Mouse (Mus musculus): ENCODE data around the gene Pck2.
A peak's percentile ranks its signal among the peaks of the same experiment; 100 is the strongest.

Pck2 gene

GRCm38 (mm10) chr14:55527940-55528339 is 12.1 kb upstream of the Pck2 start:
- DNase-seq (ENCODE audit: low spot score in 2 of 2) = no peak

DNA sequence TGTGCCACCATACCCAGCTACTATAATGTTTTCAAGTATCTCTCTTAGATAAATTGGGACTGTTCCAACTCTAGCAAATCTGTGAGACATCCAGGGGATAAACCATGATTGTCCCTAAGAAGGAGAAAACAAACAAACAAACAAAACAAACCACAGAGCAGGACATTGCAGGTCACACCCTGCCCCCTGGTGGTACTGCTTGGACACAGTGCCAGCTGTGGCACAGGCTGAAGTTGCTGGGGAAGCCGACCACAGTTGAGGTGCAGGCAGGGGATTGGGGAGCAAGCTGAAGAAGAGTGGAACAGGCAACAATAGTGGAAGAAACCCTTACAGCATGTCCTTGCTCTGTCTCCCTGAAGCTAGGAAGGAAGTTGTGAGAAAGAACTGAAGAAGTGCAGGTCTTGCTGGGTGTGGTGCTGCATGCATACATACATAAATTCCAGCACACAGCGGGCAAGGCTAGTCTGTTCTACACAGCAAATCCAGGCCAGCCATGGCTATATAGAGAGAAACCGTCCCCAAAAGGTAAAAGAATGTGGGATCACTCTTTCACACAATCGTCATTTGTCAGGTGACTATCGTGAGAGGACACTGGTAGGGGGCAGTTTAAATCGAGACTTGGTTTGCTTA is 3.8 kb upstream of the Pck2 start:
- DNase-seq (ENCODE audit: low spot score in 2 of 2) = no peak

- peak; percentile 49 to 63 for DNase-seq (ENCODE audit: low spot score in 2 of 2)
Measured at GRCm38 (mm10) chr14:55540787-55541321, 788 bp downstream of the Pck2 start.

GRCm38 (mm10) chr14:55542268-55542667 is 2.2 kb downstream of the Pck2 start:
- DNase-seq (ENCODE audit: low spot score in 2 of 2) = no peak

DNA sequence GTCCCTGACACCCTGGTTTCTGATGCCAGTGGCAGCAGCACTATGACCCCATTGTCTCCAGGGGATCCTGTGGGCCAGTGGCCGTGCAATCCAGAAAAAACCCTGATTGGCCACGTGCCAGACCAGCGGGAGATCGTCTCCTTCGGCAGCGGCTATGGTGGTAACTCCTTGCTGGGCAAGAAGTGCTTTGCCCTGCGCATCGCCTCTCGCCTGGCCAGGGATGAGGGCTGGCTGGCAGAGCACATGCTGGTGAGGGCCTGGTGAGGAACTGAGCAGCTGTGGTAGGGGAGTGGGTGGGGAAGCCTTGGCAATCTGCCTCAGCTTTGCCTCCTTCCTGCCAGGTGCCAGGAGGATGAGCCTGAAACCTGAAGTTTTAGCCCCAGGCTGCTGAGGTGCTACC is 4.3 kb downstream of the Pck2 start:
- no peak for DNase-seq (ENCODE audit: low spot score in 2 of 2)

DNA sequence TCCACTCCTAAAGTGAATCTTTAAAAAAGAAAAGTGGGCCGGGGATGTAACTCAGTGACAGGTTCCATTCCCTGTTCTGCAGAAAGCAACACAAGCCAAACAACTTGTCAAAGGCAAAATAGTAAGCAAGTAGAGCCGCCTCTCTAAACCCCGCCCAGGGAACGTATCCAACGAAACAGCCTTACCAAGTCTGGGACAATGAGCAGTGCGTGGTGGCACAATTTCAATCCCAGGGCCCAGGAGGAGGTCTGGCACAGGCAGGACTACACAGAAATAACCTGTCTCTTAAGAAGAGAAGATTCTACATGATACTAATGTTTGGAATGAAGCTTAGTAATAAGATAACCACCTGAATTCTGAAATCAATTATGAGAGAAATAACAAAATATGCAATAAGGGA is 10.1 kb downstream of the Pck2 start:
- no peak for DNase-seq (ENCODE audit: low spot score in 2 of 2)

DNA sequence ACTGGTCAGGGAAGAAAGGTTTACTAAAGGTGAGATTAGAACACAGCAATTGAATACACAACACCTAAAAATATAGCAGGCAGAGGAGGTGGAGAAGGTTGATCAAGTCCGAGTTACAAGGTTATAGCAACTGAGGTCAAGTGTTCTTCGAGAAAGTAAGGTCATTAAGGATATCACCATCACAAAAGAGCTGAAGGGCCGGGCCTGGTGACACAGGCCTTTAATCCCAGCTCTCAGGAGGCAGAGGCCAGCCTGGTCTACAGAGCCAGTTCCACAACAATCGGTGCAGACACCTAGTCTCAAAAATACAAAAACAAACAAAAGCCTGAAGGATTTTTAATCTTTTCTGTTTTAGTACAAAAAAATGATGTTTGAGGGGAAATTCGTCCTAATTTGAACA is 11.3 kb downstream of the Pck2 start:
- no peak for DNase-seq (ENCODE audit: low spot score in 2 of 2)

- DNase-seq (ENCODE audit: low spot score in 2 of 2) = no peak
Measured at GRCm38 (mm10) chr14:55551794-55552193, 11.7 kb downstream of the Pck2 start.

DNA sequence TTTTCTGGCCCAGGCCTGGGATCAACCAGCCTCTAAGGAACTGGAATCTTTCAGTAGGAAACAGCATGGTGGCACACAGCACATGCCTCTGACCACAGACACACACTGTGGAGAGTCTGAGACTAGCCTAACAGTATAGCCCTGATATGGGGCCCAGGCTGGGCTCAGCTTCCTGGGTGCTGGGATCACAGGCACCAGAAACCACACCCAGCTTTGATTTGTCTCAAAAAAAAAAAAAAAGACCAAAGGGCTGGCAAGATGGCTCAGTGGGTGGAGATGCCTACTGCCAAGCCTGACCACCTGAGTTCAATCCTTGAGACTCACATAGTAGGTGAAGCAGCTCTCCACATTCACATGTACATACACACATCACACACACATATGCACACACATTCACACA is 14.6 kb downstream of the Pck2 start:
- no peak for DNase-seq (ENCODE audit: low spot score in 2 of 2)

- no peak for DNase-seq (ENCODE audit: low spot score in 2 of 2)
Measured at GRCm38 (mm10) chr14:55555788-55556187, 15.7 kb downstream of the Pck2 start.

- DNase-seq (ENCODE audit: low spot score in 2 of 2) = peak; percentile 36 to 44
Measured at GRCm38 (mm10) chr14:55557003-55557402, 16.9 kb downstream of the Pck2 start.

GRCm38 (mm10) chr14:55557587-55557986 is 17.5 kb downstream of the Pck2 start:
- no peak for DNase-seq (ENCODE audit: low spot score in 2 of 2)

DNA sequence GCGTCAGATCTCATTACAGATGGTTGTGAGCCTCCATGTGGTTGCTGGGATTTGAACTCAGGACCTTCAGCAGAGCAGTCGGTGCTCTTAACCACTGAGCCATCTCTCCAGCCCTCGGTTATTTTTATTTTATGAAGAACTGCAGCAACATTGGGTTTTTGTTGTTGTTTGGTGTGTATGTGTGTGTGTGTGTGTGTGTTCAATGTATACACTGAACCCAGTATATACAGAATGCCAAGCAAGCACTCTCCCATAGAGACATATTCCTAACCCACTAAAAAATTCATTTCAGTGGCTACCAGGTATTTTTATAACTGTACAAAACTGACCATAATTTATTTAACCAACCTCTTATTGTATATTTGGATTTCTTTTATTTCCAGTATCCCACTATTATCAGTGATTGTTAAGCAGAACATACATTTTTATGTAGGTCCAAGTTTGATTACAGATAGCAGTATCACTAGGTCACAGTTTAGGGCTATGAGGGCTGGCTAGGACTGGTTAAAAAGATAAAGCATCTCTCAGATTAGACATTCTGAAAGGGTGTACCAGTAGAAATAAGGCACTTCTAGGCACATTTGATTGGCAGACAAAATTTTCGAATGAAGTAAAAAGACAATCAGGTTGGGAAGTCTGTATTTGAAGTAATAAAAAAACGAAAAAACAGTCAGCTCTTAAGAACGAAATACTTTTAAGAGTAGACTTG is 18.8 kb downstream of the Pck2 start:
- no peak for DNase-seq (ENCODE audit: low spot score in 2 of 2)

DNA sequence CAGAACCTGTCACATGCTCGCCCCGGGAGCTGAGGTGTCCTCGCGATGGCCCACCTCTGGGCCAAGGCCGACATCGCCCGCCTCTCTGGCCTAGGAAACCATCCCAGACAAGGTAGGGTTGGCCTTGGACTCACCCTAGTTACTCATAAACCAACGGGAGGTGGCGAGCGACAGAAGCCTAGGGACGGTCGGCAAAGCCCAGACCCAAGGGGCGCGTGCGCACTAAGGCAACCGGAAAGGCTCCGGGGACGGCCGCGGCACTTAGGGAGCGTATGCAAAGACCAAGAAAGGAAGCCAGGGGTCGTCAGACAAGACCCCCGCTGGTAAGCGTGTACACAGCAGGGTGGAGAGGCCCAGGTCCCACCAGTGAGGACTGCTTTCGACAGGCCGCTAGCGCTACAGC is 19.7 kb downstream of the Pck2 start, which contains the start of gene Dcaf11:
Gene Dcaf11, plus strand, starts transcription at position 208 of the 403 bp plus-strand sequence.
- peak; percentile 70 to 80 for DNase-seq (ENCODE audit: low spot score in 2 of 2)

- peak; percentile 96 for DNase-seq (ENCODE audit: low spot score in 2 of 2)
Measured at GRCm38 (mm10) chr14:55560202-55561073, 20.4 kb downstream of the Pck2 start, which contains the start of gene A730061H03Rik. A730061H03Rik (minus strand) TSS chr14:55560406.

GRCm38 (mm10) chr14:55561860-55562259 is 21.8 kb downstream of the Pck2 start:
- no peak for DNase-seq (ENCODE audit: low spot score in 2 of 2)

- no peak for DNase-seq (ENCODE audit: low spot score in 2 of 2)
Measured at GRCm38 (mm10) chr14:55563249-55563648, 23.2 kb downstream of the Pck2 start.

GRCm38 (mm10) chr14:55565748-55566147 is 25.7 kb downstream of the Pck2 start:
- no peak for DNase-seq (ENCODE audit: low spot score in 2 of 2)

- DNase-seq (ENCODE audit: low spot score in 2 of 2) = no peak
Measured at GRCm38 (mm10) chr14:55567496-55567895, 27.4 kb downstream of the Pck2 start.

DNA sequence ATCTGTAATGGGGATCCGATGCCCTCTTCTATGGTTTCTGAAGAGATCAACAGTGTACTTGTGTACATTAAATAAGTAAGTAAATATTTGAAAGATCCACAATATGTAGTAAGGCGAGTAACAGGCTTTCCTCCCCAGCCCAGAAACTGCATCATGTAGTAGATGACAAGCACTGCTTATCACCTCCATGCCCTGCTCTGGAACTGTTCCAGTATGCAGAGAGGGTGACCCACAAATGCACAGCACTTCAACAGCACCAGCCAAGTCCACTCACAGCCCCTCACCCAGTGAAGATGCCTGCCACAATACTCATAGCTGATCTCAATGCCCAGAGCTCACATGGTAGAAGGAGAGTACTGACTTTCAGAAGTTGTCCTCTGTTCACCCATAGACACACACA is 30.5 kb downstream of the Pck2 start:
- DNase-seq (ENCODE audit: low spot score in 2 of 2) = no peak

- no peak for DNase-seq (ENCODE audit: low spot score in 2 of 2)
Measured at GRCm38 (mm10) chr14:55571760-55572159, 31.7 kb downstream of the Pck2 start.

GRCm38 (mm10) chr14:55575302-55575701 is 35.2 kb downstream of the Pck2 start, which contains the start of gene Fitm1:
Fitm1 (plus strand) TSS chr14:55575617.
- DNase-seq (ENCODE audit: low spot score in 2 of 2) = no peak

Data from frontal cortex, postnatal 25 days (tissue).